Mouse (Mus musculus): ENCODE measurements around the gene Chd1l.

Chd1l gene

GRCm38 (mm10) chr3:97537006-97537405, 73.0 kb downstream of the Chd1l start:
- intact Hi-C loops (cut with DNase I), result no loop called here

DNA sequence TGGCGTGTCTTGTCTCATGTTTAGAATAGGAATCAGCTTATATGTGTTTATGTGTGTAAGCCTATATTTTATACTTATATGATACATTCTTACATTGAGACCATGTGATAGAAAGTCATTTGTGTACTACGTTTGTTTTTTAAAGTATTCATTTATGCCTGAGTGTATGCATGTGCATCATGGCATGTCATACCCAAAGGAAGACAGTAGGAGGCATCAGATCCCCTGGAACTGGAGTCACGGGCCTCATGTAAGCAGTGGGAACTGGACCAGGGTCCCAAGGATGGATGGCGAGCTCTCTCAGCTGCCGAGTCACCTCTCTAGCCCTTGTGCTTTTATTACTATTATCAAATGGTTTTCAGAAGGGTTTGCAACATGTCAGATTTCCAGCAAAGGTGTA, 74.3 kb downstream of the Chd1l start:
- intact Hi-C loops (cut with DNase I), result no loop called here

DNA sequence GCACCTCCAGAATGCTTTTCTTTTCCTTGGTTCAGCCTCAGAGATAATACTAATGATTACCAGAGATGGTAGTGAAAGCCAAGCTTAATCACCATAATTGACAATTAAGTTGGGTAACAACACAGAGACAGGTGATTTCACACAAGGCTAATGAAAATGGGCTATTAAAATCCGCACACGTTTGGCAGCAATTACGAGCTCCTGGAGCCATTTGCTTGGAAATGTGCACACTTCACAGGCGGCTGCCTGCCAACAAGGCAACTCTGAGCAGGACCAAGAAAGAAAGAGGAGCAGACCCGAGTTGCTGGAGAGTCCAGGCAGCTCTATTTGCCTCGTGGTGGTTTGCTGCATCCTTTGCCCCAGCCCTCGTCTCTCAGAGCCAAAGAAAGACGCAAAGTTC, 84.5 kb downstream of the Chd1l start:
- intact Hi-C loops (cut with DNase I), result loop anchor here (5.0 kb wide), 1 partner anchor 133 kb away; no protein-coding TSS in a partner anchor

- intact Hi-C loops (cut with DNase I), result loop anchor here (5.0 kb wide), 1 partner anchor 133 kb away; no protein-coding TSS in a partner anchor
Measured at GRCm38 (mm10) chr3:97524835-97525234, 85.2 kb downstream of the Chd1l start.

- intact Hi-C loops (cut with DNase I), result no loop called here
Measured at GRCm38 (mm10) chr3:97521946-97522731, 87.9 kb downstream of the Chd1l start.

DNA sequence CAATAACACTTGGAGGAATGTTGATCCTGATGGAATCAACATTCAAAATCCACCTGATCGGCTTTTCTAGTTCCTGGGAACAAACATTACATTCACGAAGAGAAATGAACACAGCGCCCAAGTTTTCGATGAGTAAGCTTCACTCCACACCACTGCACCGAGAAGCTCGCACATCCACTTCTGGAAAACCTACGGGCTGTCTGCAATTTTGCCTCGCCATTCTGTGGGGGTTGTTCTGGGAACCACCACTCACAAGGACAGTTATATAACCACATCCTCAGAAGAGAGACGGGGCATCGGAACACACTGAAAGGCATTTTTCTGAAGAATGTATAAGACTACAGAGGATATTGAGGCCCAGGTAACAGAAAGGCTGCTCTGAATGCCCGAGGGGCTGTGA, 90.1 kb downstream of the Chd1l start:
- intact Hi-C loops (cut with DNase I), result no loop called here

DNA sequence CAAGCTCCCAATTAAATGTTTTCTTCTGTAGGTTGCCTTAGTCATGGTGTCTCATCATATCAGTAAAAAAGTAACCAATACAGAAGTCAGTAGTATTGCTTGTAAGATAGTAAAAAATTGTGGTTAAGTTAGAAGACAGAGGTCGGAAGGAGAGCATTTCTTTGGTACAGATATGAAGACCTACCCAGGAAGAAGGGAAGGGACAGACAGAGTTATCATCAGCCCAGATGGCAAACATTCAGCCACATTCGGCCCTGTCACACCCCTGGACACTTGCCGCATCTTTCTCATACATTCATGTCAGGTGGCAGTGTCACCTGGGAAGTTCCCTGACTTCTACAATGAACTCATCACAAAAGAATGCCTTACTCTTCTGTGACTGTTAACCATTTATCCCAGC, 97.7 kb downstream of the Chd1l start:
- intact Hi-C loops (cut with DNase I), result no loop called here
